Mouse (Mus musculus): ENCODE data around the gene Stx8. TPM values are rescaled to one million over a fixed set of nuclear protein-coding genes. Genes with fewer than 3 reads are reported as not detected.
A peak's percentile ranks its signal among the peaks of the same experiment; 100 is the strongest.

Gene Stx8
- total and polyA plus RNA-seq, 2 experiments from 2014 or later, result 10.8 to 65.8 TPM

DNA sequence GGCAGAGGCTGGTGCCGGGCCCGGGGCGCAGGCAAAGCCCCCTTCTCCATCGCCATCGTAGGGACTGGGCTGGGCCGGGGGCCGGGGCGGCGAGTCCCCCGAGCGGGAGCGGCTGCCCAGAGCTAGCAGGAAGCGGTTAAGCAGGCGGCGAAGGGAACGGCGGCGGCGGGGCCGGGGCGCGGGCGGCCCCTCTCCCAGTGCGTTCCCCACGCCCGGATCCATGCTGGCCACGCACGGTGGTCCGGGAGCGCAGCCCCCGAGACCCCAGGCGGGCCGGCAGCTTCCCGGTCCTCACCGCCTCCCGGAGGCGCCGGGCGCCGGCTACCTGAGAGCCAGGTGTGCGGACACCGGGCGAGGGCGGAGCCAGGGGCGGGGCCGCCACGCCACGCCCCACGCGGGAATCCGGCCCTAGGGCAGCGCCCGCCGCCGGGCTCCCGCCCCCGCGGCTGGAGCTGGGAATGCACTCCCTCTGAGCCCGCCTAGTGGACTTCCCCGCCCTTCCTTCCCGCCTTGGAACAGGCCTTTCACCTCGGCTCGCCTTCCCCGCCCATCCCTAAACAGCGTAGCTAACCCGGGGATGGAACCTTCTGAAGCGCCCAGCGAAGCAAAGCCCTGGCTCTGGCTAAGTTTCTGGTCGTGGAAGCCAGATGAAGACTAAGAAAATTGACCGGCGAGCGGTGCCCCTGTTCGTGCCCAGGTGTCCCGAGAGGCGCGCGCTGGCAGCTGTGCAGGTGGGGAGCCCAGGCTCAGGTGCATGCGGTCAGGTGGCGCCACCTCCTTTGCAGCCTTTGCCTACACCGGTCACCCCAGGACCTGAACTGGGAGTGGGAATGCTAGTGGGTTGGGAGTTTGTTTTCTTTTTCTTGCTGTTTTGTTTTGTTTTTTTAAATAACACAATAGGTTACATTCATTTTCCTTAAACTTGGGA, 43.9 kb upstream of the Stx8 start, which contains the start of gene Usp43:
Gene Usp43 (minus strand): TSS at position 327 of the 928 bp plus-strand sequence.
- H3K27me3 ChIP-seq (ENCODE audit: insufficient read depth, low read length), result peaks cover 8% of the 10 kb centered on the region; the same call in 1 of the 2 replicates
- peak; percentile 65; the same call in 1 of the 2 replicates for ATAC-seq
- WGBS, result 0% methylated on average over 73 of the region's 80 CpGs
- no peak within 1 kb of the TSS; the same call in 1 of the 2 replicates for H3K27ac ChIP-seq
- no peaks in the 10 kb centered on the region for H3K4me1 ChIP-seq (ENCODE audit: insufficient read depth, low read length)
- no peak for TF ChIP-seq CTCF (IDR thresholded peaks at IDR 0.05; ENCODE audit: low read depth)
- H3K4me2 ChIP-seq (ENCODE audit: low read depth, low read length), result peak within 1 kb of the TSS; percentile 98
- H3K9ac ChIP-seq (replicated peaks; ENCODE audit: low read length), result peak within 1 kb of the TSS; percentile 60
- peak; percentile 53 for DNase-seq (ENCODE audit: low spot score)
- H3K36me3 ChIP-seq (ENCODE audit: insufficient read depth, low read length), result no peaks in the 10 kb centered on the region
- H3K4me3 ChIP-seq (ENCODE audit: low read length), result peak within 1 kb of the TSS; percentile 57
- no peaks in the 10 kb centered on the region for H3K9me3 ChIP-seq (ENCODE audit: low read length)

- ATAC-seq, result peak; percentile 77
- under 1% methylated on average over 12 of the region's 12 CpGs for WGBS
Observed at GRCm38 (mm10) chr11:67922755-67923125, 43.3 kb upstream of the Stx8 start.

GRCm38 (mm10) chr11:67923720-67924119, 42.3 kb upstream of the Stx8 start:
- Histone ChIP-seq H3K9ac (replicated peaks; ENCODE audit: low read length) (no peak overlapping the region), H3K4me3 (ENCODE audit: low read length) (no peak overlapping the region), H3K36me3 (ENCODE audit: insufficient read depth, low read length) (no peaks in the 10 kb centered on the region), H3K4me1 (ENCODE audit: insufficient read depth, low read length) (no peaks in the 10 kb centered on the region), H3K4me2 (ENCODE audit: low read depth, low read length) (no peak overlapping the region), H3K9me3 (ENCODE audit: low read length) (no peaks in the 10 kb centered on the region), H3K27me3 (ENCODE audit: insufficient read depth, low read length) (peaks cover 8% of the 10 kb centered on the region; the same call in 1 of the 2 replicates), H3K27ac (no peak overlapping the region)
- no peak for ATAC-seq
- TF ChIP-seq CTCF (IDR thresholded peaks at IDR 0.05; ENCODE audit: low read depth), result peak; percentile 16; the same call in 1 of the 2 replicates
- no peak for DNase-seq (ENCODE audit: low spot score)
- 95% methylated on average over 5 of the region's 5 CpGs for WGBS

More at GRCm38 (mm10) chr11:67922755-67923125, 43.3 kb upstream of the Stx8 start:
- DNase-seq (ENCODE audit: low spot score), result peak; percentile 82
- Histone ChIP-seq H3K36me3 (ENCODE audit: insufficient read depth, low read length) (no peaks in the 10 kb centered on the region), H3K27ac (no peak overlapping the region), H3K4me3 (ENCODE audit: low read length) (peak overlapping the region; percentile 57), H3K27me3 (ENCODE audit: insufficient read depth, low read length) (peaks cover 8% of the 10 kb centered on the region; the same call in 1 of the 2 replicates), H3K9me3 (ENCODE audit: low read length) (no peaks in the 10 kb centered on the region), H3K4me1 (ENCODE audit: insufficient read depth, low read length) (no peaks in the 10 kb centered on the region), H3K4me2 (ENCODE audit: low read depth, low read length) (peak overlapping the region; percentile 98), H3K9ac (replicated peaks; ENCODE audit: low read length) (no peak overlapping the region; the same call in 1 of the 2 replicates)
- peak; percentile 61 for TF ChIP-seq CTCF (IDR thresholded peaks at IDR 0.05; ENCODE audit: low read depth)

DNA sequence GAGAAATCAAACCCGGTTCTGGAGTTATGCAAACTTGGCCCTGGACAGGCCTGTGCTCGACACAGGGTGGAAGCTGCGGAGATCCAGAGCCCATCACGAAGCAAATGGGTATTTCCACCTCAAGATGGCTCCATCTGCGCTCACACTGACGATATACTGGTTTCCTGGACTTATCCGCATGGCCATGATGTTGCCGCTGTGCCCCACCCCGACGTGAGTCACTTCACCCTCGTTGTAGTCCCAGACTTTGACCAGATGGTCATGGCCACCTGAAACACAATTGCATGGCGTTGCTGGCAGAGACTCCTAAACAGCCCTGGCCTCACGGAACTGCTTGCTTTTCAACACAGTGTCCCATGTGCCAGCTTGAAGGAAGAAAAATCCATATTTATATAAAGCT, 41.0 kb upstream of the Stx8 start:
- Histone ChIP-seq H3K9me3 (ENCODE audit: low read length) (no peaks in the 10 kb centered on the region), H3K4me1 (ENCODE audit: insufficient read depth, low read length) (no peaks in the 10 kb centered on the region), H3K27ac (no peak overlapping the region), H3K4me3 (ENCODE audit: low read length) (no peak overlapping the region), H3K27me3 (ENCODE audit: insufficient read depth, low read length) (peaks cover 8% of the 10 kb centered on the region; the same call in 1 of the 2 replicates), H3K9ac (replicated peaks; ENCODE audit: low read length) (no peak overlapping the region), H3K36me3 (ENCODE audit: insufficient read depth, low read length) (no peaks in the 10 kb centered on the region), H3K4me2 (ENCODE audit: low read depth, low read length) (no peak overlapping the region)
- 90% methylated on average over 13 of the region's 13 CpGs for WGBS
- TF ChIP-seq CTCF (IDR thresholded peaks at IDR 0.05; ENCODE audit: low read depth), result no peak
- DNase-seq (ENCODE audit: low spot score) (no peak), ATAC-seq (no peak)

GRCm38 (mm10) chr11:67926348-67927055, 39.5 kb upstream of the Stx8 start:
- DNase-seq (ENCODE audit: low spot score), result no peak
- H3K4me2 ChIP-seq (ENCODE audit: low read depth, low read length), result no peak overlapping the region
- H3K27ac ChIP-seq, result no peak overlapping the region
- H3K27me3 ChIP-seq (ENCODE audit: insufficient read depth, low read length), result no peaks in the 10 kb centered on the region
- no peak for TF ChIP-seq CTCF (IDR thresholded peaks at IDR 0.05; ENCODE audit: low read depth)
- 18% methylated on average over 11 of the region's 15 CpGs for WGBS
- no peaks in the 10 kb centered on the region for H3K9me3 ChIP-seq (ENCODE audit: low read length)
- no peak overlapping the region for H3K9ac ChIP-seq (replicated peaks; ENCODE audit: low read length)
- H3K4me1 ChIP-seq (ENCODE audit: insufficient read depth, low read length), result no peaks in the 10 kb centered on the region
- H3K36me3 ChIP-seq (ENCODE audit: insufficient read depth, low read length), result no peaks in the 10 kb centered on the region
- H3K4me3 ChIP-seq (ENCODE audit: low read length), result no peak overlapping the region
- ATAC-seq, result no peak

- no peak overlapping the region for H3K9ac ChIP-seq (replicated peaks; ENCODE audit: low read length)
- H3K4me1 ChIP-seq (ENCODE audit: insufficient read depth, low read length), result no peaks in the 10 kb centered on the region
- no peaks in the 10 kb centered on the region for H3K27me3 ChIP-seq (ENCODE audit: insufficient read depth, low read length)
- no peaks in the 10 kb centered on the region for H3K9me3 ChIP-seq (ENCODE audit: low read length)
- ATAC-seq (no peak), DNase-seq (ENCODE audit: low spot score) (no peak)
- 92% methylated on average over 3 of the region's 3 CpGs for WGBS
- no peaks in the 10 kb centered on the region for H3K36me3 ChIP-seq (ENCODE audit: insufficient read depth, low read length)
- H3K4me2 ChIP-seq (ENCODE audit: low read depth, low read length), result no peak overlapping the region
- no peak overlapping the region for H3K4me3 ChIP-seq (ENCODE audit: low read length)
- H3K27ac ChIP-seq, result no peak overlapping the region
- no peak for TF ChIP-seq CTCF (IDR thresholded peaks at IDR 0.05; ENCODE audit: low read depth)
Observed at GRCm38 (mm10) chr11:67932156-67932555, 33.8 kb upstream of the Stx8 start.

Measured in hindbrain, postnatal 0 days (tissue).